Mouse (Mus musculus): ENCODE data around the gene Cyth3.
A peak's percentile ranks its signal among the peaks of the same experiment; 100 is the strongest.

The Cyth3 gene

DNA sequence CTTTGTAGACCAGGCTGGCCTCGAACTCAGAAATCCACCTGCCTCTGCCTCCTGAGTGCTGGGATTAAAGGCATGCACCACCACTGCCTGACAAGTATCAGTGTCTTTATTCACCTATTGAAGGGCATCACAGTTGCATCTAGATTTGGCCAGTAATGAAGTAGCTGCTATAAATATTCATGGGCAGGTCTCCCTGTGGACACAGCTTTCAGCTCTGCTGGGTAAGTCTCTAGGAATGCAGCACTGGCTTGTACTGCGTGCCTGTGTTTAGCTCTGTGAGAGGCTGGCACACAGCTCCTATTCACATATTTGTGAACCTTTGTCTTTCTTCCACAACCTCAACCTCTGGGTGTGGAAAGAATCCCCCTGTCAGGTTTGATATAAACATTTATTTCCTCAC is 46.6 kb downstream of the Cyth3 start:
- DNase-seq (ENCODE audit: low spot score), result no peak

DNA sequence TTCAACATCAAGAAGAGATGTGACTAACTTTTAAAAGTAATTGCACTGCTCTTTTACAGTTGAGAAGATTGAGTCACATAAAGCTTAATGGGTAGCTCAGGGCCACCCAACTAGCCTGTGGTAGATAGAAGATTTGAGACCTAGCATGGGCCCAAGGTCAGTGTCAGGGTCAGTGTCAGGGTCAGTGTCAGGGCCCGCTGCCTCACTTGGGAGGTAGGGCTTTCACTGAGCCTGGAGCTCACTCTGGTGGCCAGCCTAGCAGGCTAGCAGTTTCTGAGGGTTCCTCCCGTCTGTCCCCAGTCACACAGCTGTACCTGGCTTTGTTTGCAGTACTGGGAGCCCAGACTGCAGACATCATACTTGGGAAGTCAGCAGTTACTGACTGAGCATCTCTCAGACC is 47.1 kb downstream of the Cyth3 start:
- DNase-seq (ENCODE audit: low spot score), result no peak

DNA sequence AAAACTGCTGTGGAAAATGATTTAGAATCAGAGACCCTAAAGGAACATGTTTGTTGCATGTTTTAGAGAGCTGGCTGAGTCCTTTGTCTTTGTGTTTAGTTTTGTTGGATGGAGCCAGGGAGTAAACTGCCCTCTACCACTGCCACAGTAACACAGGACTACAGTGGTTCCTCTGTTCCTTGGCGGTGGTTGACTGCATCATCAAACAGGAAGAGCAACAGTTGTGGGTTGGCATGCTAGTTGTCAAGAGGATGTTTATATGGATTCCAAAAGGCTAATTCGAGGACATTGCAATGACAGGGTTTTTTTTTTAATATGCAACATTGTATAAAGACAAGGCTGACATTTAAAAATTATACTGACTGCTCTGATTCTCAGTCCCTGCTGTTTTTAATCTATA is 47.6 kb downstream of the Cyth3 start:
- DNase-seq (ENCODE audit: low spot score), result peak; percentile 76

DNA sequence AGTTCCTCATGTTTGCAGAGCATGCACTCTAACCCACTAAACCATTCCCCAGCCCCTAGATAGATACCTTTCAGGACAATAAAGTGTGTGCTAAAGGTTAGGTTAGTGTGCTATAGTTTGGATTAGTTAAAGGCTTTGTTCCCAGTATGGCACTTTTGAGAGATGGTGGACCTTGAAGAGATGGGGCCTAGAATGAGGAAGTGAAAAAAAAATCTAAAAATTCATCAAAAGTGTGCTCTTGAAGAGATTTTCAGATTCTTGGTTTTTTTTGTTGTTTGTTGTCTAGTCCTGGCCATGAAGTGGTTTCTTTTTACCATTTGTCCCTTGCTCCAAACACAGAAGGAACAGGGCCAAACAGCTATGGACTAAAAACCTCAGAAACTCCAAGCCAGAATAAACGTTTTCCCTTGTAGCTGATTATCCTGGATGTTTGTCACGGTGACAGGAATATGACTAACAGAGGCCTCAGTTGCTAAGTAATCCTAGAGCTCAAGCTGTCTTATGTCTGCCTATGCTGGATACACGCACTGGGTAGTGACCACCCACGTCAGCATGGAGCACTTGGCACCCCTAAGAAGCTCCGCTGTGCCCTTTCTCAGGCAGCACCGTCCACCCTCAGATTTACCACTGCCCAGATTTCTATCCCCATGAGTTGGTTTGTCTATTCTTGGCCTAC is 48.6 kb downstream of the Cyth3 start:
- DNase-seq (ENCODE audit: low spot score), result no peak

DNA sequence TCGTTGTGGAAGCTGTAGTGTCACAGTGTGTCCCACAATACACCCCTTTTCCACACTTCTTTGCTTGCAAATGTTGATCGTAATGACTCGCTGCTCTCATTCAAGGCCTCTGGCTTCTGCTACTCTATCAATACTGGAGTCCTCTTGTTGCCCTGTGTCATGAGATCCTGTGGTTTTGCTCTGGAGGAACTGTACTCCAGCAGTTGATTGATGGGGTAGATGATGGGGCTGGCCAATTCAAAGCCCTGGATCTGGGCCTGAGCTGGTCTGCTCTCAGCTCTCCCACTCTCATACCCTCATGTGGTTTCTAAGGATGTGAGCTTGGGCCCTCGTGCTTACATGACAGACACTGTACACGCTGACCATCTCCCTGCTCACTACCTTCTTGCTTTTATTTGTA is 52.3 kb downstream of the Cyth3 start:
- no peak for DNase-seq (ENCODE audit: low spot score)

DNA sequence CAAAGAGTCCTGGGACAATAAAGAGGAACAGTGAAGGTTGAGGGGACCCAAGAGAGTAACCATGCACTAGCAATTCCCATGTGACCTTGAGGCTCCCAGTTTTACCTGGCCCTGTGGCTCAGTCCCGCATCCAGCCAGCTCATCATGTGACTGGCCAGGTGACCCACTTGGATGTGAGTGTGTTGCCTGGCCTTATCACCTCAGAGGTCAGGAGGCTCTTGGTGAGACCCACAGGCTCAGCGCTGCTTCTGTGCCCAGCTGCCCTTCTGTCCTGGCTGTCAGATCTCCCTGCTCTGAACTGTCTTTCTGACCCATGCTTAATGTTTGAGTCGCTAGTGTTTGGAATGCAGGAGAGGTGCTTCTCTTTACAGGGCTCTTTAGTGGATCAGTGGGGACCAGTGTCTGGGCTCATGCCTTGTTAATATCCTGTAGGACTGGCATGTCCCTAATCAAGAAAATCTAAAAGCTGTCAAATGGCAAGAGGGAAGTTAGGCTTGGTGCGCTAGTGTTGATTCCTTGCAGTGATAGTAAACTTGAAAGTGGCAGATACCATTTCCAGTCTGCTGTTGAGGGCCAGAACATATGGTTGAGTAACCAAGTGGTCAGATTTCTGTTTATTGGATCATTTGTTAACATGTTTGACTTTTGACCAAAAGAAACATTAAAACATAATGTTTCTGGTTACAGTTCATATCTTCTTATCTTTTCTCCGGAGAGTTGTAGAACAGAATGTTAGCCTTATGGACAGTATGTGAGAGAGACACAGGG is 54.2 kb downstream of the Cyth3 start:
- DNase-seq (ENCODE audit: low spot score), result no peak

DNA sequence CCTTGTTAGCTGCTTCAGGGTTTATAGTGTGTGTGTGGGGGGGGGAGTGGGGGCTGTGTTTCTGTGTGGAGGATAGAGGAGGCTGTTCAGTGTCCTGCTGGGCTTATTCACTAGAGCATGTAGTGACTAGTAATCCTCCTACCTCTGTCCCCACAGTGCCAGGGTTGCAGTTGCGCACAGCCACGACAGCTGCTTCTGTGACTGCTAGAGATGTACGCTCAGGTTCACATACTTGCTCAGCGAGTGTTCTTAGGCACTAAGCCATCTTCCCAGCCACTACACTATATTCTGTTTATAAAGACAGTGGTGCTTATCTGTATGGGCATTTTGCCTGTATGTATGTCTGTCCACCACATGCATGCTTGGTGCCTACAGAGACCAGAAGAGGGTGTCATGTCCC is 55.1 kb downstream of the Cyth3 start:
- DNase-seq (ENCODE audit: low spot score), result no peak

DNA sequence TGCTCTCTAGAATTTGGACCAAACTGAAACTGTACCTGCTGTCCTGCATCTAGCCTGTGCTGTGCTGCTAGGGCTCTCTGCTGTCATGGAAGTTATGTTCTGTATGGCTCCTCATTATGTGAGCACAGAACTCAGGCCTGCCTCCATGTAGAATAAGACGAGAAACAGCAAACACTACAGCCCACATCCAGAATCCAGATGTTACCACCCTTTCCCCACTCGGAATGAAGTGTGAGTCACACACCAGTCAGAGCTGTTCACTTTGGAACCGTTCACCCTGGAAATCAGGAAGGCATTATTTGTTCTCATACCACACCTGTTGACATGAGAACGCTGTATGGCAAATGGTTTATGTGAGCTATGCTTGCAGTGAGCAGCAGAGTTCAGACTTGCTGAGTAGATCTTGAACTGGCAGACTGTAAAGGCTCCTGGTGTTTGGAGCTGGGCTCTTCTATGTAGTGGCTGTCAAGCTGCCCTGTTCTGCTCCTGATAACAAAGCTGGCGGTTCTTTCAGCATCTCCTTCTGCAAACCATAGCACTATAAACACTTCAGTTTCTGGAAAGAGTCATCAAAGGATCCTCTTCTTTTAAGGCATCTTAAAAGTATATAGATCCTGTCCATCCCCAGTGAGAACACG is 56.5 kb downstream of the Cyth3 start:
- DNase-seq (ENCODE audit: low spot score), result peak; percentile 28

DNA sequence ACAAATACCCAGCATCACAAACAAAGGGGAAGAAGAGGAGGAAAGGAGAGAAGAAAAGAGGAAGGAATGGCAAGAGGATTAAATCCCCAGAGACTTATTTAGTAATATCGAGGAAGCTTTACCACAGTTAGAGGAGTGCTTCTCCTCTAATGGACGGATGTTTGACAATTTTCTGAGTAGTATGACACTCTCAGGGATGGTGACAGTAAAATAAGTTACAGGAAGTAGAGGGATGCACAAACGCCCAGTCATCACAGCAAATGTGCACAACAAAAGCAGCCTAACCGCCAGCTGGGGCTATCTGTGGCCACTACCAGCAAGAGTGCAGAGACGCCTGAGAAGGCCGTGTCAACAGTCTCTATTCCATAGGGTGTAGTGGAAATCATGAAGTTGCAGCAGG is 57.4 kb downstream of the Cyth3 start:
- no peak for DNase-seq (ENCODE audit: low spot score)

DNA sequence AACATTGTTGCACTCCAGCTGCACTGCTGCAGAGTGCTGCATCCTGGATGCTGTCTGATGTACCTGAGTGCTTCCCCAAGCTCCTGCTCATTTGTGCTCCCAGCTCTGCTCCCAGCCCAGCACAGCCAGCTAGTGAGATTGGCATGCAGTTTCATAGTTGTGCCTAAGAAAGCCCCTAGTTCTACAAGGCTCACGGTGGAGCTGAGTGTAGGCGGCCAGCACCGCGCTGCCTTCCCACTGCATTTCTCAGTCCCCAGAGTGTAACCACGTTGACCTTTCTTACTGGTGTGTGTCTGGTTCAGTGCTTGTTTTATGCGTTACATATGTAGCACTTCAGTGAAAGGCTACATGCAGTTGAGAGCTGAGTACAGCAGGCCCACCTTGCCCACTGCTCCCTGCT is 61.4 kb downstream of the Cyth3 start:
- no peak for DNase-seq (ENCODE audit: low spot score)

DNA sequence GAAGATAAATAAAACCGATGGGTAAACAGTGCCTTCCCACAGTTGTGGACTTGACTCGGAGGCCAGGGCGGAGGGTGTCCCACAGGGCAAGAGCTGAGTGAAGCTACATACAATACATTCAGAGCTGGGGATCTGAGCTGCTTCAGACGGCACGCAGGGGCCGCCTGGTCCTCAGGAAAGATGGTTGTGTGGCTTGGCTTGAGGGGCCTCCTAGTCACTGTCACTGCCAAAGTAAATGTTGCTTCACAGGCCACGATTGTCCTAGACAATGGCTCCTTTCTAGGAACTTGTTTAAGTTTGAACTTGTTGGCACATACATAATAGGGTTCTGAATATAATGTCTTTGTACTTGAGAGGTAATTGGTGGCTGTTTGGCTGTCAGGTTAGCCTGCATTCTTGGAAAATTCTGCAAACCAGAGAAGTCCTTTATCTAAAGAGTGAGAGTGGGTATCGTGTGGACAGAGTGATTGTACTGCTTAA is 62.7 kb downstream of the Cyth3 start:
- DNase-seq (ENCODE audit: low spot score), result no peak

DNA sequence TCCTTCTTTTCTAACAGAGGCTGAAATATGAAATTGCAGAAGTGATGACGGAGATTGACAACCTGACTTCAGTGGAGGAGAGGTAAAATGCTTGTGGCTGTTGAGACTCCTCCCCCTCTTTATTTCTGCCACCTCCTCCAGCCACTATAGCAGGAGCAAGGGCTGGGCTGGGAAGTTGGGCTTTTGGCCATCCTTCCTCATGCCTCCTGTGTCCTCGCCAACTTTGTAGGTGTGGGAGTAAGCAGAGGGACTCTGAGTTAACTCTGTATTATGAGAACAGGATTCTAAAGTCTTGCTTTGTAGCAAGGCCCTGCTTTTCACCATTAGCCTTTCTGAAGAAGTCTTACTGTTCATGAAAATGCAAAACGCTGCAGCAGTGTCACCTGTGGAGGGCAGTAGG is 64.2 kb downstream of the Cyth3 start:
- DNase-seq (ENCODE audit: low spot score), result no peak

DNA sequence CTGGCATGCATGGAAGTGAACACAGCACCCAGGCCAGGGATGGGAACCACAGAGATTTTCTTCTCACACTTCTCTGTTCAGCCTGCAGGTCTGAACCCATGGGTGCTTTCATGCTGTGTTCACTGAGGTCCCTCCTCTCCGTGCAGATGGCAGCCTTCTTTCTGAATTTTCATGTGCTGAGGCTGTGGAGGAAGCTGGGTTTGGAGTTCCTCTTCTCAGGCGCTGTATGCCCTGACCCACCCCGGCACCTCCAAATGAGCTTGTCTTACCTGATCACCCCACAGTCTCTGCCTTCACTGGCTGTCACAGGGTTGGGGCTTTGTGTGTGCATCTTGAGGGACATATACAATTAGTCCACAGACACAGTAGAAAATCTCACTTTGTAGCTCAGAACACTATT is 65.3 kb downstream of the Cyth3 start:
- no peak for DNase-seq (ENCODE audit: low spot score)

DNA sequence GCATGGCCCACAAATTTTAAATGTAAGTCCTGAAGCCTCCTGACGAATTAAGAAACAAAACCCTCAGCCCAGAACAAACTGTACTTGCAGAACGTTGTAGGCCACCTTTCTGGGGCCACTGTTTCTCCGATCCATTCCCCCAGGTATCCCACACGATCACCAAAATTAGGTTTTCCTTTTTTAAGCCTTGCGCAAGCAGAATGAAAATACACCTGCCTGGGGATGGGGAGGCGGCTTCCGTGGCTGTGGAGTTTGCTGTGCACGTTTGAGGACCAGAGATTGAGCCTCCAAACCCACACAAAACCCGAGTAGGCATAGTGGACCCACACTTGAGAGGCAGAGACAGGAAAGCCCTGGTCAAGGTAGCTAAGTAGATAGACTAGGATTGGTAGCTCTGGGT is 68.1 kb downstream of the Cyth3 start:
- no peak for DNase-seq (ENCODE audit: low spot score)

DNA sequence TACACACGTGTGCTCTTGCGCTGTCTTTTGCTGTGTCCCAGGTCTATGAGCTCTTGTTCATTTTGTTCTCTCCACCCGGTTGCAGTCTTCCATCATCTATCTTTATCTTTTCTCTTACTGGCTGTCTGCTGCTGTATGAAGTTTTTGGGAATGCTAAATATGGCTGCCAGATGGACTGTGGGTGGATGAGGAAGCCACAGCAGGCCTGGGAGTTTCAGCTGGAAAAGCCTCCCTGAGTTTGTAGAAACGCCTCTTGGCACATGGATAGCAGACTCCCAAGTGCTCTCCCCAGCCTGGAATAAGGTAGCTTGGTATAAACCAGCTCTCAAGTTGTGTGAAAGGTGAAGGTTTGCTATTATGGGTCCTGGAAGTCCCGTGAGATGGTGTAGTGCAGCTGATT is 68.7 kb downstream of the Cyth3 start:
- DNase-seq (ENCODE audit: low spot score), result no peak

DNA sequence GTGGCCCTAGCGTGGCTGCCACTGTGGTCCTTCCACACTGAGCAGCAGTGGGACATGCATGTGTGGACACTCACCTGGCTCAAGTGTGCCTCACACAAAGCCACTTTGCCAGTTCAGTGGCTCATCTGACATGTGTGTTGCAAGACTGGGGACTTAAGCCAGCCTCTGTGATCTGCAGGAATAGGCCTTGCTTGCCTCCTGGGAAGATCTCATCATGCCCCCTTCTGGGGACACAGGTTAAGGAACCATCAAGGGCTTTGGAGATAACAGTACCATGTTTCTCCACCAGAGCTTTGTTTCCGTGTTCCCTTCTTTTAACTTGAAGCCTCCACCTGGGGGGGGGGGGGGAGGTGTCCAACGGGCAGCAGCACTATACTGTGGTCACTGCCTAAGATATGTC is 74.1 kb downstream of the Cyth3 start:
- peak; percentile 28 for DNase-seq (ENCODE audit: low spot score)

DNA sequence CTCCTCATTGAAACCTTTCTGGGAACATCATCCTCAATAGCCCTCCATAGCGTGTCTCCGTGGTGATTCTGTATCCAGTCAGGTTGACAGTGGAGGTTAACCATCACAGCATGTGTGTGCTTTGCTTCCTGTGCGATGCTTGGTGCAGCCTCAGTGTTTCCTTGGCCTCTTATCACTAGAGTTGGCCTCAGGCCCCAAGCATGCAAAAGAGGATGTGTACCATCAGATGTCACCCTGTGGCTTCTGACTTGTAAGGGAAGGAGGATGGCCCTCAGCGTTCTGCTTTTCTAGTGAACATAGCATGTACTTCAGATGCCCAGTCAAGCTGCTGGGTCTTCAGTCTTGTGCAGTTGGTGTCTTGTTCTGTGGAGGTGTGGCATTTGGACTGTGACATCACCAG is 76.2 kb downstream of the Cyth3 start:
- DNase-seq (ENCODE audit: low spot score), result no peak

DNA sequence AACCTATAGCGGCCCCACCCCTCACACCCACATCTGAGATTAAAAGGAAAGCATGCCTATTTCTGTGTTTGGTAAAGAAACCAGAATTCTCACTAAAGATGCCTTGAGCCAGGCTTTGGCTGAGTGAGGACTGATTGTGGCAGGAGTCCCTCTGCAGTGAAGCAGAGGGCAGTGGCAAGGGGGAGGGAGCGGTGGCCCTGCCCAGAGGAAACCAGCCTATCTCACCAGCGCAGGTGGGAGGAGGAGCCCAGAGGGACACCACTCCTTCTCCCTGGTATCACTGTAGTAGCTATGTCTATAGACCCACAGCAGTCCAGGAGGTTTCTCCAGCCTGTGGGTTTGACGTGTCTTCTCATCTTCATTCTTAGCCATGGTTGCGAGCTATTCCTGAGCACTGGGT is 78.0 kb downstream of the Cyth3 start:
- DNase-seq (ENCODE audit: low spot score), result no peak

DNA sequence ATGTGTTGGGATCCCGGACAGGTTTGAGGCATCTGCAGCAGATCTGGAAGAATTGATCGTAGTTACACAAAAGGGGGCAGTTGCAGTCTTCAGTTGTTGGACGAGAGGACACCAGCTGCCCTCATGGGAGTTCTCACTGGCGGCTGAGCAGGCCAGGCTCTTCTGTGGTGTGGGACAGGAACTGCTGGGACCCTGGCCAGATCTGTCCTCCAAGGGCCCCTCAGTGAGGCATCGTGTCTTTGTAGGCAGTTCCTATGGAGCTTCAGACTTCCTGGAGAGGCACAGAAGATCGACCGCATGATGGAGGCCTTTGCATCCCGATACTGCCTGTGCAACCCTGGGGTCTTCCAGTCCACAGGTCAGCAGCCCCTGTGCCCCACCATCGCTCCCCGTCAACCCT is 78.8 kb downstream of the Cyth3 start:
- DNase-seq (ENCODE audit: low spot score), result no peak

DNA sequence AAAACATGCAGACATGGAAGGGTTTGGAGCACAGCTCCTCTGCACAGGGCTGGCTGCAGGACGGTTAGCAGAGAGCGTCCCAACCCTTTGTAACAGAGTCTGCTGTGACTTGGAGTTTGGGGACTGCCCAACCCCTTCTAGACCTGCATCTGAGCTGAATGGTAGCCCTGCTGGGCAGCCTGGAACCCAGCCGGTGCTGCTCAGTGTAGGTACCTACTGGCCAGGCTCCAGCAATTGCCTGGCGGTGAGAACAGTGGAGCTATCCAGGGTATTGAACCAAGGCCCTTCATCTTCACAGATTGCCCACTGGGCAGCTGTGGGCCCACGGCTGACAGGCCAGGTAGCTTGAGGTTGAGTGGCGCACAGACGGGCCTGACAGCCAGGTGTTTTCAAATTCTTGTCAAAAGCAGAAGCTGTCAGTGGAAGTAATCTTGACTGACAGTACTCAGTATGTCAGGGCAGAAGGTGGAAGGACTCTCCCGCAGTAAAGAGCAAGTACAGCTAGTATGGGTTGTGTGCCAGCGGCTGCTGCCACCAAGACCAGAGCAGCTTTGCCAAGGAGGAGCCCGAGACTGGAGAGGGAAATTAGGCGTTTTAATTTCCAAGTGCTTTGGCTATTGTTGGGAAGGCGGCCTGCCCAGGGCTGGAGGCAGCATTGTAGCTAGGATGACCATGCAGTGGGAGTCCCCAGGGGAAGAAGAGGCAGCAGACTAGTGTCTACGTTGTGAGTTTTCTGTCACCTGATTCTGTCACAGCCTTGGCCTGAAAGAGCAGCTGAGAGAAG is 82.8 kb downstream of the Cyth3 start:
- DNase-seq (ENCODE audit: low spot score), result no peak

DNA sequence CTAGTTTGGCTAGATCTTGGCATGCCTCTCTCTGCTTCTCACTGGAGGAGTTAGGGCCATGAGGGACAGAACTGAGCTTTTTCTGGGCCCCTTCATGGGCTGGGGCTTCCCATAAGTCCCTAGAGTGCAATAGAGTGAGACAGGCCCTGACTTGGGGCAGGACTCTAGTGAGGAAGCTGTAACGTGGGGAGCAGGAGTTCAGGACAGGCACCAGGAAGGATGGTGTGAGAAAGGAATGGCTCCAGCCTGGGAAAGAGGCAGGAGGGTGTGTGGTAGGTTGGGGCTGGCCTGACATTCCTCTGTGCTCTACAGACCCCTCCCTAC is 83.4 kb downstream of the Cyth3 start:
- DNase-seq (ENCODE audit: low spot score), result no peak

DNA sequence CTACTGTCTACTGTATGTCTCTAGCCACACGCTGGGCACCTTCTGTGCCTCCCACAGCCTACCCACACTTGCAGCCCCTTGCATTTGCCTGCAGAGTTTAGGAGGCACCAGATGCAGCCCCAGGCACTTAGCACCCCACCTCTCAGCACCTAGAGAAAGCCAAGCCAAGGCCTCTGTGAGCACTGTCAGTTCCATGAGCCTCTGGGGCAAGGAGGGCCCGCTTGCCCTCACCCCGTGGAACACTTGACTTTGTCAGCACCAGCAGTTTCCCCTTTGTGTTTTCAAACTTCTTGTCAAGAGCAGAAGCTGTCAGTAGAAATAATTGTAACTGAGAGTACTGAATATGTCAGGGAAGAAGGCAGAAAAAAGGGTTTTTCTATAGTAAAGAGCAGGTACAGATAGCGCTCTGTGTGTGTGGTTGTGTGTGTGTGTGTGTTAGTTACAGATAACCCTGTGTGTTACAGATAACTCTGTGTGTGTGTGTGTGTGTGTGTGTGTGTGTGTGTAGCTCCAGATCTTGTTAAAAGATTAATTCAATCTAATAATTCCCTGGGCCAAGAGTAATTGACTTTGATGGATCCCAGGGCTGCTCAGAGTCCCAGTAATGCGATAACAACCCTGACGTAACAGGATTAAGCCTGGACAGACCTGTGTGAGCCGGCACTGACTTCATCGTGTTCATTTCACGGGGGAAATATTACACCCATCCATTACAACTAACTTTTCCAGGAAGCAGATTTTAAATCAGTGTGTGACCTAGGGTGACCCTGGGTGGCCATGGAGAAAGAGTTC is 84.0 kb downstream of the Cyth3 start:
- DNase-seq (ENCODE audit: low spot score), result no peak
